9 mouse cellular contexts compared by ENCODE assay signal in the genomic region with DNA sequence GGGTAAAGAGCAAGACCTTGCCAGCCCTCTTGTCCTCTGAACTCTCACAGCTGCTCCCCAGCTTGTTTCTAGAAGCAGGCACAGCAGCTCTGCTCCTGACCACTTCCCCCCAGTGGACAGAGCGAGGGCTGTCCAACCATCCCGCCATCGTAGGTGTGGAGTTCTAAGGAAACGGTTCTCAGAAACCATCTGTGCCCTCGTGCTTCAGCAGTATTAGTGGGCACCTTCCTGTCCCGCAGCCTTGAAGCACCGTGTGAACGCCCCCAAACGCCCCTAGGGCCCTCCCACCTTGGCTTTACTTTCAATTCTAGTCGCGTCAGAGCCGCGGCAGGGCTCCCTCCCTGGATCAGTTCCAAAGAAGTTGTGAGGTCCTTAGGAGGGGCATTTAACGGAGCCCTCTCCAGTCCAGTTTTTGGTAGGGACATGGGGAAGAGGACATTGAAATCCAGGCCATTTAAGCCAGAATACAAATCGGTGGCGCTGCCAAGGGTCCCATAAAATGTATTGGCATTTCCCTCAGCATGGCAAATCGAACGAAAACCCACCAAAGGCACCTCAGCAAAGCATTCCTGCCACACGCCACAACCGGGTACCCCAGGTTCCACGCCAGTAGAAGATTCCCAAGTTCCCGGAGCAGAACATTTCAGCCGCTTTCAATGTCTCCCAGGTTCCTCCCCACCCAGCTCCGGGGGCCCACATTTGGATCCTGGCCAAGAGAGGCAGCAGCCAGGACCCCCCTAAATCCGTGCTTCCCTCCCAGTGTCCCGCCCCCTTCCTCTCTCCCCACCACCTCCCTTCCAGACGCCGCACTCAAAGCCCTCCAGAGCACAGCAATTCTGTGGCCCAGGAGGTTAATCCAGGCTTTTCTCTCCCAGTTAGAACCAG. TPM values are rescaled to one million over a fixed set of nuclear protein-coding genes. Genes with fewer than 3 reads are reported as not detected.
DNase-seq lines count a peak whose midpoint lies in the region; ATAC-seq and TF ChIP-seq lines count a peak whose summit lies in the region.
"Had no signal": no experiment of that assay in that cellular context is flagged by ENCODE, and none has a peak within 500 bp of the region (broad histone marks: within the 10 kb centered on the region; RNA-seq: fewer than 3 reads in every experiment).

No protein-coding gene starts in this region.

- ATAC-seq in erythroblast, adult 5-6 weeks (replicated peaks; ENCODE audit: low FRiP score, poor library complexity, severe bottlenecking), result no peak
- ATAC-seq in intestine, embryonic 16.5 days, result peak; percentile 13
- no peak for ATAC-seq in liver, embryonic 16.5 days (ENCODE audit: low read depth)

- peak overlapping the region; percentile 95 for H3K9ac ChIP-seq in intestine, embryonic 16.5 days (ENCODE audit: low read depth, low read length)
- 0 out of 2 replicates have a peak overlapping the region, but pooled peaks have one; percentile 25 for H3K9ac ChIP-seq in liver, embryonic 16.5 days (ENCODE audit: low read depth, low read length)

- DNase-seq in heart, adult 11 months, result peak; percentile 94
- DNase-seq in natural killer cell, adult 2 months (ENCODE audit: low spot score in 2 of 2), result no peak

- H3K4me2 ChIP-seq in intestine, embryonic 16.5 days (ENCODE audit: low read depth, low read length), result peak overlapping the region; percentile 83
- H3K4me2 ChIP-seq in liver, embryonic 16.5 days (ENCODE audit: low read depth, low read length), result peak overlapping the region; percentile 55

- no peak for TF ChIP-seq POLR2A in cortical plate, adult 2 months (IDR thresholded peaks at IDR 0.05; ENCODE audit: extremely low read depth, insufficient read depth, low read length)
- no peak for TF ChIP-seq POLR2A in olfactory bulb, adult 2 months (IDR thresholded peaks at IDR 0.05; ENCODE audit: insufficient read depth, low read depth, low read length)

- WGBS in intestine, embryonic 16.5 days, result under 1% methylated on average over 28 of the region's 28 CpGs
- WGBS in liver, embryonic 16.5 days (ENCODE audit: insufficient replicate concordance), result under 1% methylated on average over 28 of the region's 28 CpGs
- 1% methylated on average over 28 of the region's 28 CpGs for WGBS in olfactory bulb, adult 2 months

- no peaks in the 10 kb centered on the region for H3K4me1 ChIP-seq in erythroblast, embryonic 14.5 days (ENCODE audit: control insufficient read depth)
- no peaks in the 10 kb centered on the region for H3K4me1 ChIP-seq in cortical plate, adult 2 months (ENCODE audit: control insufficient read depth, insufficient read depth, low read length)
- peaks cover 14% of the 10 kb centered on the region; the same call in 1 of the 2 replicates for H3K4me1 ChIP-seq in intestine, embryonic 16.5 days (ENCODE audit: control insufficient read depth, insufficient read depth, low read length)
- H3K4me1 ChIP-seq in liver, embryonic 16.5 days (ENCODE audit: control insufficient read depth, low read depth, low read length), result no peaks in the 10 kb centered on the region
- H3K4me1 ChIP-seq in olfactory bulb, adult 2 months (ENCODE audit: control insufficient read depth, insufficient read depth, low read length), result peaks cover 12% of the 10 kb centered on the region

- no peaks in the 10 kb centered on the region for H3K36me3 ChIP-seq in erythroblast, embryonic 14.5 days (ENCODE audit: control insufficient read depth)
- no peaks in the 10 kb centered on the region for H3K36me3 ChIP-seq in intestine, embryonic 16.5 days (ENCODE audit: control insufficient read depth, insufficient read depth, low read length)
- H3K36me3 ChIP-seq in liver, embryonic 16.5 days (ENCODE audit: control insufficient read depth, insufficient read depth), result no peaks in the 10 kb centered on the region

- peak overlapping the region; percentile 53 for H3K4me3 ChIP-seq in erythroblast, embryonic 14.5 days (replicated peaks)
- peak overlapping the region; percentile 66 for H3K4me3 ChIP-seq in cortical plate, adult 2 months (ENCODE audit: insufficient read depth, low read length)
- peak overlapping the region; percentile 87 for H3K4me3 ChIP-seq in intestine, embryonic 16.5 days (ENCODE audit: low read length)
- peak overlapping the region; percentile 62 for H3K4me3 ChIP-seq in liver, embryonic 16.5 days (ENCODE audit: low read depth, low read length)
- H3K4me3 ChIP-seq in olfactory bulb, adult 2 months (ENCODE audit: insufficient read depth, low read depth, low read length), result peak overlapping the region; percentile 65

- no peak overlapping the region for H3K27ac ChIP-seq in cortical plate, adult 2 months (ENCODE audit: insufficient read depth, low read length)
- H3K27ac ChIP-seq in intestine, embryonic 16.5 days (ENCODE audit: low read length), result peak overlapping the region; percentile 91
- no peak overlapping the region for H3K27ac ChIP-seq in liver, embryonic 16.5 days (ENCODE audit: low read length)
- H3K27ac ChIP-seq in olfactory bulb, adult 2 months (ENCODE audit: insufficient read depth, low read depth, low read length), result no peak overlapping the region

- peaks cover 41% of the 10 kb centered on the region for H3K27me3 ChIP-seq in erythroblast, embryonic 14.5 days (ENCODE audit: control insufficient read depth)
- H3K27me3 ChIP-seq in intestine, embryonic 16.5 days (replicated peaks; ENCODE audit: control insufficient read depth, insufficient read depth, low read length), result no peaks in the 10 kb centered on the region
- peaks cover 29% of the 10 kb centered on the region for H3K27me3 ChIP-seq in liver, embryonic 16.5 days (ENCODE audit: control insufficient read depth, insufficient read depth, low read depth, low read length)

- no peak for TF ChIP-seq CTCF in cortical plate, adult 2 months (IDR thresholded peaks at IDR 0.05; ENCODE audit: extremely low read depth, insufficient read depth, low read length)
- no peak for TF ChIP-seq CTCF in olfactory bulb, adult 2 months (IDR thresholded peaks at IDR 0.05; ENCODE audit: insufficient read depth, low read depth, low read length)

- no peaks in the 10 kb centered on the region for H3K9me3 ChIP-seq in erythroblast, embryonic 14.5 days (ENCODE audit: control insufficient read depth, low read length)
- H3K9me3 ChIP-seq in intestine, embryonic 16.5 days (ENCODE audit: control insufficient read depth, low read length), result no peaks in the 10 kb centered on the region
- H3K9me3 ChIP-seq in liver, embryonic 16.5 days (replicated peaks; ENCODE audit: control insufficient read depth, low read length), result no peaks in the 10 kb centered on the region

RNA-seq across cellular contexts. Expression of a gene that starts 1.5 kb away (rescaled TPM):
- 0.01 TPM in 1 of 2 replicates, not detected in the other for polyA plus RNA-seq in erythroblast, embryonic 14.5 days (2012)
- total RNA-seq in erythroblast, adult 5-6 weeks (2015; ENCODE audit: low replicate concordance), result not detected in 2 replicates
- total RNA-seq in erythroblast, adult 5-6 weeks (2017; ENCODE audit: low replicate concordance), result under 0.01 TPM in 1 of 2 replicates, not detected in the other
- 5.0 and 6.4 TPM in 2 replicates for polyA plus RNA-seq in cortical plate, adult 2 months (2012; rRNA removed)
- 30.2 and 36.9 TPM in 2 replicates for polyA plus RNA-seq in intestine, embryonic 16.5 days (2015; fragmentation: Nextera tagmentation; extraction: Ambion mirVana)
- 1.5 and 2.4 TPM in 2 replicates for polyA plus RNA-seq in liver, embryonic 16.5 days (2015; fragmentation: Nextera tagmentation; extraction: Ambion mirVana)
- polyA plus RNA-seq in olfactory bulb, adult 2 months (2012; ENCODE audit: insufficient read depth, insufficient read length, low replicate concordance, missing spikeins), result not detected in 2 replicates
- polyA plus RNA-seq: C2C12 had no signal
